Mouse (Mus musculus) bone marrow macrophage, adult 2 months (primary cell): ENCODE measurements around the gene Itfg1. TPM values are rescaled to one million over a fixed set of nuclear protein-coding genes. Genes with fewer than 3 reads are reported as not detected.
"Not testable (repeated sequence)": the region's sequence is repeated elsewhere in the genome, so short reads cannot be mapped to it uniquely, and the experiment has no call there.

Source experiments
- H3K27ac ChIP-seq: 2 replicates; pipeline ENCODE4 v1.5.1; 2012; ENCODE audit warnings: low read depth, low read length; ENCODE audit not compliant: insufficient read depth
- H3K4me1 ChIP-seq: 2 replicates; pipeline ENCODE4 v1.6.1; 2012; ENCODE audit warnings: low read length; ENCODE audit not compliant: control insufficient read depth, insufficient read depth
- H3K4me3 ChIP-seq: 2 replicates; pipeline ENCODE4 v1.5.1; 2012; ENCODE audit warnings: mild to moderate bottlenecking, low read length, moderate library complexity; ENCODE audit not compliant: insufficient read depth
- CTCF ChIP-seq: IDR thresholded peaks from 2 replicates; pipeline ENCODE4 v1.5.1; 2012; ENCODE audit warnings: low read depth, mild to moderate bottlenecking, low read length, moderate library complexity
- POLR2A ChIP-seq: IDR thresholded peaks from 2 replicates; pipeline ENCODE4 v1.6.1; 2012; ENCODE audit warnings: mild to moderate bottlenecking, low read depth, low read length, borderline replicate concordance
- polyA plus RNA-seq: library from polyadenylated mRNA; stranded (reverse); fragments of >200 nt; gene quantifications from 2 replicates; pipeline ENCODE4 v1.2.4, GENCODE M21; 2012; ENCODE audit not compliant: missing spikeins, insufficient read depth, insufficient read length

Itfg1 gene
- polyA plus RNA-seq, 1 experiment: 48.0 TPM

GRCm38 (mm10) chr8:85845887-85846286, 5.2 kb upstream of the Itfg1 start:
- H3K4me3 ChIP-seq: no peak overlapping the region
- no peak overlapping the region for H3K27ac ChIP-seq
- no peaks in the 10 kb centered on the region for H3K4me1 ChIP-seq
- TF ChIP-seq CTCF (no peak), POLR2A (no peak)

- peak overlapping the region; percentile 86 for H3K4me3 ChIP-seq
- peak overlapping the region; percentile 93 for H3K27ac ChIP-seq
- peaks cover 3% of the 10 kb centered on the region; the same call in 1 of the 2 replicates for H3K4me1 ChIP-seq
- no peak for TF ChIP-seq CTCF
- no peak for TF ChIP-seq POLR2A
These were observed 721 bp upstream of the Itfg1 start for GRCm38 (mm10) chr8:85841489-85841795.

GRCm38 (mm10) chr8:85839916-85840656, 635 bp downstream of the Itfg1 start:
- peaks cover 3% of the 10 kb centered on the region; the same call in 1 of the 2 replicates for H3K4me1 ChIP-seq
- TF ChIP-seq CTCF: no peak
- no peak for TF ChIP-seq POLR2A
- peak overlapping the region; percentile 93 for H3K27ac ChIP-seq
- H3K4me3 ChIP-seq: peak overlapping the region; percentile 86

- TF ChIP-seq CTCF (no peak), POLR2A (no peak)
- Histone ChIP-seq H3K27ac (no peak overlapping the region), H3K4me3 (no peak overlapping the region), H3K4me1 (no peaks in the 10 kb centered on the region)
These were observed 27.1 kb downstream of the Itfg1 start for GRCm38 (mm10) chr8:85813621-85814020.

GRCm38 (mm10) chr8:85801408-85801807, 39.3 kb downstream of the Itfg1 start:
- TF ChIP-seq POLR2A (no peak), CTCF (no peak)

GRCm38 (mm10) chr8:85800164-85800563, 40.6 kb downstream of the Itfg1 start:
- TF ChIP-seq POLR2A (no peak), CTCF (no peak)
- no peak overlapping the region for H3K4me3 ChIP-seq
- H3K4me1 ChIP-seq: peaks cover 3% of the 10 kb centered on the region
- H3K27ac ChIP-seq: no peak overlapping the region

More at GRCm38 (mm10) chr8:85801408-85801807, 39.3 kb downstream of the Itfg1 start:
- Histone ChIP-seq H3K4me1 (peaks cover 3% of the 10 kb centered on the region), H3K27ac (no peak overlapping the region), H3K4me3 (no peak overlapping the region)

GRCm38 (mm10) chr8:85796392-85796791, 44.3 kb downstream of the Itfg1 start:
- not testable (repeated sequence) for H3K4me1 ChIP-seq, H3K27ac ChIP-seq, H3K4me3 ChIP-seq

- Histone ChIP-seq H3K27ac (no peak overlapping the region), H3K4me3 (no peak overlapping the region), H3K4me1 (no peaks in the 10 kb centered on the region; the same call in 1 of the 2 replicates)
- TF ChIP-seq CTCF (no peak), POLR2A (no peak)
These were observed 52.4 kb downstream of the Itfg1 start for GRCm38 (mm10) chr8:85788341-85788740.

- no peak overlapping the region for H3K4me3 ChIP-seq
- no peaks in the 10 kb centered on the region; the same call in 1 of the 2 replicates for H3K4me1 ChIP-seq
- H3K27ac ChIP-seq: no peak overlapping the region
- TF ChIP-seq CTCF (no peak), POLR2A (no peak)
These were observed 52.8 kb downstream of the Itfg1 start for GRCm38 (mm10) chr8:85787909-85788308.

- no peak overlapping the region for H3K27ac ChIP-seq
- H3K4me1 ChIP-seq: no peaks in the 10 kb centered on the region; the same call in 1 of the 2 replicates
- TF ChIP-seq CTCF: no peak
- TF ChIP-seq POLR2A: no peak
- H3K4me3 ChIP-seq: no peak overlapping the region
These were observed 55.2 kb downstream of the Itfg1 start for GRCm38 (mm10) chr8:85785506-85785905.

- TF ChIP-seq CTCF (no peak), POLR2A (no peak)
- no peaks in the 10 kb centered on the region; the same call in 1 of the 2 replicates for H3K4me1 ChIP-seq
- H3K4me3 ChIP-seq: no peak overlapping the region
- H3K27ac ChIP-seq: no peak overlapping the region
These were observed 56.9 kb downstream of the Itfg1 start for GRCm38 (mm10) chr8:85783871-85784270.
